Mouse (Mus musculus) liver, postnatal 0 days (tissue): ENCODE results near the gene Cyren.

ENCODE experiments used
- CTCF ChIP-seq: sonication (generic); IDR thresholded peaks from 2 replicates; pipeline ENCODE4 v1.5.1; 2016; ENCODE audit warnings: antibody characterized with exemption, low read depth
- EP300 ChIP-seq: IDR thresholded peaks from 2 replicates; pipeline ENCODE4 v1.6.1; 2016; ENCODE audit warnings: antibody characterized with exemption, low read depth, mild to moderate bottlenecking

GRCm38 (mm10) chr6:34907121-34907614 lies 29.3 kb upstream of the Cyren start:
- TF ChIP-seq CTCF (no peak), EP300 (peak; percentile 75)
